In genomic region chr7:89563501-89563900, GRCm38 (mm10) we compare ENCODE assay signal across 9 mouse cellular contexts. TPM values are rescaled to one million over a fixed set of nuclear protein-coding genes. Genes with fewer than 3 reads are reported as not detected.
DNase-seq lines count a peak whose midpoint lies in the region; ATAC-seq and TF ChIP-seq lines count a peak whose summit lies in the region.
"Had no signal": no experiment of that assay in that cellular context is flagged by ENCODE, and none has a peak within 500 bp of the region (broad histone marks: within the 10 kb centered on the region; RNA-seq: fewer than 3 reads in every experiment).

No protein-coding gene starts in this region.

- no peak overlapping the region for H3K4me3 ChIP-seq in embryonic fibroblast, embryonic 13.5 days (ENCODE audit: insufficient read depth, low read length)
- H3K4me3 ChIP-seq in hindbrain, embryonic 14.5 days (replicated peaks; ENCODE audit: low read length), result no peak overlapping the region
- no peak overlapping the region for H3K4me3 ChIP-seq in forebrain, embryonic 16.5 days (replicated peaks; ENCODE audit: low read length)

- no peak overlapping the region for H3K9ac ChIP-seq in hindbrain, embryonic 14.5 days
- H3K9ac ChIP-seq in forebrain, embryonic 16.5 days (replicated peaks; ENCODE audit: low read depth, low read length), result no peak overlapping the region

- intact Hi-C loops in heart, postnatal 10 days (cut with DNase I), result no loop called here

- no peak for TF ChIP-seq POLR2A in embryonic fibroblast, embryonic 13.5 days (IDR thresholded peaks at IDR 0.05; ENCODE audit: low read depth, low read length)

- no peak for TF ChIP-seq CTCF in embryonic fibroblast, embryonic 13.5 days (IDR thresholded peaks at IDR 0.05; ENCODE audit: borderline replicate concordance, insufficient read depth, low read length)

- no peaks in the 10 kb centered on the region for H3K27me3 ChIP-seq in hindbrain, embryonic 14.5 days (ENCODE audit: control insufficient read depth, insufficient read depth, low read length)
- H3K27me3 ChIP-seq in forebrain, embryonic 16.5 days (replicated peaks; ENCODE audit: control insufficient read depth, insufficient read depth, low read length), result no peaks in the 10 kb centered on the region

- no peaks in the 10 kb centered on the region for H3K9me3 ChIP-seq in hindbrain, embryonic 14.5 days (ENCODE audit: control insufficient read depth, low read length)
- H3K9me3 ChIP-seq in forebrain, embryonic 16.5 days (ENCODE audit: control insufficient read depth, low read length), result peaks cover 2% of the 10 kb centered on the region; the same call in 1 of the 2 replicates

- 95% methylated on average over 2 of the region's 2 CpGs for WGBS in hindbrain, embryonic 14.5 days
- 91% methylated on average over 2 of the region's 2 CpGs for WGBS in forebrain, embryonic 16.5 days

- no peaks in the 10 kb centered on the region for H3K36me3 ChIP-seq in hindbrain, embryonic 14.5 days (replicated peaks; ENCODE audit: control insufficient read depth, insufficient read depth)
- H3K36me3 ChIP-seq in forebrain, embryonic 16.5 days (ENCODE audit: control insufficient read depth, insufficient read depth), result no peaks in the 10 kb centered on the region

- peak overlapping the region; percentile 88 for H3K27ac ChIP-seq in embryonic fibroblast, embryonic 13.5 days (ENCODE audit: insufficient read depth, low read length)
- no peak overlapping the region for H3K27ac ChIP-seq in hindbrain, embryonic 14.5 days
- H3K27ac ChIP-seq in forebrain, embryonic 16.5 days (ENCODE audit: low read length), result no peak overlapping the region

- H3K4me2 ChIP-seq in hindbrain, embryonic 14.5 days (replicated peaks), result no peak overlapping the region
- no peak overlapping the region for H3K4me2 ChIP-seq in forebrain, embryonic 16.5 days (ENCODE audit: low read length)

- H3K4me1 ChIP-seq in embryonic fibroblast, embryonic 13.5 days (ENCODE audit: control insufficient read depth, insufficient read depth, low read length), result peaks cover 22% of the 10 kb centered on the region
- H3K4me1 ChIP-seq in hindbrain, embryonic 14.5 days (replicated peaks; ENCODE audit: control insufficient read depth, insufficient read depth, low read length), result no peaks in the 10 kb centered on the region
- no peaks in the 10 kb centered on the region for H3K4me1 ChIP-seq in forebrain, embryonic 16.5 days (replicated peaks; ENCODE audit: control insufficient read depth, insufficient read depth, low read length)

- ATAC-seq in hindbrain, embryonic 14.5 days (ENCODE audit: low FRiP score), result no peak
- no peak for ATAC-seq in forebrain, embryonic 16.5 days

- DNase-seq in right cerebral cortex, postnatal 25 days, result peak; percentile 33
- DNase-seq in right cerebral cortex, postnatal 4 days, result no peak
- DNase-seq in heart, postnatal 10 days, result peak; percentile 74 to 75
- peak; percentile 65 for DNase-seq in skeletal muscle tissue, adult 2 months (ENCODE audit: low read depth, low spot score)
- no peak for DNase-seq in hindbrain, embryonic 14.5 days (ENCODE audit: low spot score)
- no peak for DNase-seq in T-cell, adult 2 months (ENCODE audit: low spot score)

RNA-seq across cellular contexts. Expression of gene Prss23, which starts 36.5 kb away (rescaled TPM):
- polyA plus RNA-seq in embryonic fibroblast, embryonic 13.5 days (2011; ENCODE audit: insufficient read length, low read depth, missing spikeins), result 494 and 721 TPM in 2 replicates
- total RNA-seq in heart, postnatal 10 days (2021), result 10 to 100 TPM; 30.0 to 33.1 TPM
- 16.0 and 19.0 TPM in 2 replicates for polyA plus RNA-seq in hindbrain, embryonic 14.5 days (2014; fragmentation: Nextera tagmentation; extraction: Ambion mirVana)
- 8.6 and 13.1 TPM in 2 replicates for polyA plus RNA-seq in forebrain, embryonic 16.5 days (2015; fragmentation: Nextera tagmentation; extraction: Ambion mirVana)
- total RNA-seq: MEL had no signal

Comparison
In these comparisons a context has a peak if more than half of its experiments do, and no peak if none do; other contexts are left out.
1. DNase-seq: peak in right cerebral cortex, postnatal 25 days (single experiment), heart, postnatal 10 days (2 of 2) and skeletal muscle tissue, adult 2 months (single experiment); none in right cerebral cortex, postnatal 4 days (single experiment), hindbrain, embryonic 14.5 days (single experiment) and T-cell, adult 2 months (single experiment).
2. RNA of gene Prss23, which starts 36.5 kb away (polyA plus RNA-seq): 494 to 721 TPM in embryonic fibroblast, embryonic 13.5 days; 16.0 to 19.0 TPM in hindbrain, embryonic 14.5 days and 8.6 to 13.1 TPM in forebrain, embryonic 16.5 days; every median in the first group is over 10 times any median in the second.